Mouse (Mus musculus) forebrain, embryonic 12.5 days (tissue): Measurements from ENCODE around the gene Cd2ap. TPM values are rescaled to one million over a fixed set of nuclear protein-coding genes. Genes with fewer than 3 reads are reported as not detected.

ENCODE experiments used
- ATAC-seq: fragments of 200-750 bp; cut with Nextera tagmentation; 2 replicates; pipeline ENCODE4 v1.8.0; 2017; ENCODE audit warnings: moderate TSS enrichment; ENCODE audit not compliant: low FRiP score
- H3K27ac ChIP-seq: fragments of 300-500 bp; sonication (generic); 2 replicates; pipeline ENCODE4 v1.5.1; 2016; ENCODE audit warnings: mild to moderate bottlenecking
- H3K27me3 ChIP-seq: fragments of 300-500 bp; sonication (generic); 2 replicates; pipeline ENCODE4 v1.6.1; 2016; ENCODE audit warnings: mild to moderate bottlenecking
- H3K36me3 ChIP-seq: fragments of 300-500 bp; sonication (generic); replicated peaks from 2 replicates; pipeline ENCODE4 v1.6.1; 2016; ENCODE audit warnings: mild to moderate bottlenecking
- H3K4me1 ChIP-seq: fragments of 300-500 bp; sonication (generic); 2 replicates; pipeline ENCODE4 v1.6.1; 2016
- H3K4me2 ChIP-seq: fragments of 300-500 bp; sonication (generic); 2 replicates; pipeline ENCODE4 v1.6.1; 2016; ENCODE audit warnings: mild to moderate bottlenecking, moderate library complexity
- H3K4me3 ChIP-seq: fragments of 300-500 bp; sonication (generic); replicated peaks from 2 replicates; pipeline ENCODE4 v1.5.1; 2016; ENCODE audit warnings: mild to moderate bottlenecking
- H3K9ac ChIP-seq: fragments of 300-500 bp; sonication (generic); 2 replicates; pipeline ENCODE4 v1.6.1; 2016; ENCODE audit warnings: mild to moderate bottlenecking
- H3K9me3 ChIP-seq: fragments of 300-500 bp; sonication (generic); 2 replicates; pipeline ENCODE4 v1.6.1; 2016
- WGBS: fragments of 180-500 bp; shearing (Covaris S2); methylation state at CpG from one replicate; pipeline ENCODE4 v1.1.7; 2016; 5-methylcytosine and 5-hydroxymethylcytosine counted together
- polyA plus RNA-seq: library from polyadenylated mRNA; unstranded; fragments of >200 nt; fragmentation: Nextera tagmentation; extraction: Ambion mirVana; gene quantifications from 2 replicates; pipeline ENCODE4 v1.2.1, GENCODE M21; 2016

Cd2ap gene
- polyA plus RNA-seq, 1 experiment from 2014 or later = 14.2 TPM

DNA sequence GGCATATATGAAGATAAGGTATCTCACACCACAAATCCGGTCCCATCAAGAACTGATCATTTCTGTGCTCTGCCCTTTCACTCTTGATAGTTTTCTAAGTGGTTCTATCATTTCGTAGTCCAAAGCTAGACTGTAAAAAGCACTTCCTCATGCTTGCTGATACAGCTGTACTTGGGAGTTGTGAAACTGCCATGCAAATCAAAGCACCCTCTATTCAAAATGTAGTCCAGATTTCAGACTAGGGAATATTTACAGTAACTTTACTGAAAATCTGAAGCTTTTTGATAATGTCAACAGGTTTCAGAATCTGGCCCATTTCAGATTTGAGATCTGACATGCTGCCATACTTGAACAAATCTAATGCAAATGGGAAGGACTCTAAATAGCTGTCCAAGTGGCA is 39.3 kb downstream of the Cd2ap start:
- WGBS = 88% methylated on average over 2 of the region's 2 CpGs
- Histone ChIP-seq H3K27me3 (no peaks in the 10 kb centered on the region), H3K9ac (no peak overlapping the region), H3K4me2 (no peak overlapping the region), H3K4me3 (no peak overlapping the region), H3K4me1 (no peaks in the 10 kb centered on the region), H3K36me3 (no peaks in the 10 kb centered on the region), H3K27ac (no peak overlapping the region), H3K9me3 (no peaks in the 10 kb centered on the region)
- ATAC-seq = no peak

DNA sequence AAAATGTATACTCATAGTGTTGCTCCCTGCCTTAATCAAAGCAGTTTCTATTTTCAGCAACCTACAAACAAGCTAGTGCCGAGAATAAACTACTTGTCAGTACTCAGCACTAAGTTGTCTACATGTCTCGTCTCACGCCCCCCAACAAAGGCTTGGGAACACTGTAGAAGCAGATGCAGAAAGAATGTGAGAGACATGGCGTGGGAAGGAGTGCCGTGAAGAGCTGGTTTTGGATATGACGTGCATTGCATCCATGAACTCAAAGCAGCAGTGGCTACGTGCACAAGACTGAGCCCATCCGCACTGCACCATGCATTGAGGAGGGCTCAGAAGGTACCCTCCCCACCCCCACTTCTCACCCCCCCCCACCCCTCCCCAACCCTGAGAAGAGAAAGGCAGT is 53.7 kb downstream of the Cd2ap start:
- Histone ChIP-seq H3K27me3 (no peaks in the 10 kb centered on the region), H3K36me3 (peaks cover 17% of the 10 kb centered on the region; the same call in 1 of the 2 replicates), H3K4me2 (no peak overlapping the region), H3K9me3 (no peaks in the 10 kb centered on the region), H3K9ac (no peak overlapping the region), H3K4me1 (no peaks in the 10 kb centered on the region), H3K27ac (no peak overlapping the region), H3K4me3 (no peak overlapping the region)
- 93% methylated on average over 8 of the region's 8 CpGs for WGBS
- ATAC-seq = no peak

DNA sequence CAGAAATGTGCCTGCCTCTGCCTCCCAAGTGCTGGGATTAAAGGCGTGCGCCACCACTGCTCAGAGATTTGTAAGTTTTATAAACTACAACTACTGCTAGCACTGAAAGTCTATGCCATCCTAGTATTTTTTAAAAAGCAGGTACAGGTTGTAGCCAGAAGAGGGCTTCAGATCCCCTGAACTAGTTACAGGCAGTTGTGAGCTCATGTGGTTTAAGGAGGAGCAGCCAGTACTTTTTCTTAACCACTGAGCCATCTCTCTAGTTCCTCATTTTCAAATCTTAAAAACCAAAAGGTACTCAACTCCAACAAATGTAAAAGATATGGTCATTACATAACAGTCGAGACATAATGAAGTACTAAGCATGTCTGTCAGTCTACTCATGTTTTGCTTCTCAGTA is 61.1 kb downstream of the Cd2ap start:
- H3K27ac ChIP-seq = no peak overlapping the region
- no peaks in the 10 kb centered on the region for H3K4me1 ChIP-seq
- peaks cover 10% of the 10 kb centered on the region; the same call in 1 of the 2 replicates for H3K36me3 ChIP-seq
- H3K4me3 ChIP-seq = no peak overlapping the region
- H3K9ac ChIP-seq = no peak overlapping the region
- no peak overlapping the region for H3K4me2 ChIP-seq
- no peak for ATAC-seq
- no peaks in the 10 kb centered on the region for H3K9me3 ChIP-seq
- WGBS = 92% methylated on average over 3 of the region's 3 CpGs
- no peaks in the 10 kb centered on the region for H3K27me3 ChIP-seq

DNA sequence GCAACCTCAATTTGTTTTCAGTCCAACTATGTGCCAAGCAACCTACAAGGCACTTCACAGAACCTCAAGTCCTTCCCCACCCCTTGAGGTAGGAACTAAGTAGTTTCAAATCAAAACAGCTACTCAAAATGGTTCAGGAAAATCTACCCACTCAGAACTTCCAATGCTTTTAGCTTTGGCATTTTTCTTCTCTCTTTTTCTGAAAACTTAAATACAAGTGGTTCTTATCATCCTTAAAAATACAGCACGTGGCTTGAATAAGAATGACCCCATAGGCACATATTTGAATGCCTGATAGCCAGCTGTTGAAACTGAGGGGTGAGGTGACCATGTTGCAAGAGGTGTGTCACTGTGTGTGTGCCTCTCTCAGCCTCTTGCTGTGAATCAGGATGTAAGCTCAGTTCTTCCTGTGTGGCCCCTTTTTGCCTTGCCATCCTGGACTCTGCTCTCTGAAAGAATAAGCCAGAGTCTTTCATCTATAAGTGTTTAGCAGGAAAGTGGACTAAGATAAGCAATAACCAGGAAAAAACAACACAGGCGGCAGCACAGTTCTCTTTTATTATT is 84.0 kb downstream of the Cd2ap start:
- H3K9me3 ChIP-seq = no peaks in the 10 kb centered on the region
- ATAC-seq = no peak
- H3K36me3 ChIP-seq = 0 out of 2 replicates have a peak, but pooled peaks cover under 1% of the 10 kb centered on the region
- no peaks in the 10 kb centered on the region for H3K4me1 ChIP-seq
- no peak overlapping the region for H3K4me3 ChIP-seq
- 87% methylated on average over 2 of the region's 2 CpGs for WGBS
- no peaks in the 10 kb centered on the region for H3K27me3 ChIP-seq
- no peak overlapping the region for H3K9ac ChIP-seq
- H3K27ac ChIP-seq = no peak overlapping the region
- no peak overlapping the region for H3K4me2 ChIP-seq

DNA sequence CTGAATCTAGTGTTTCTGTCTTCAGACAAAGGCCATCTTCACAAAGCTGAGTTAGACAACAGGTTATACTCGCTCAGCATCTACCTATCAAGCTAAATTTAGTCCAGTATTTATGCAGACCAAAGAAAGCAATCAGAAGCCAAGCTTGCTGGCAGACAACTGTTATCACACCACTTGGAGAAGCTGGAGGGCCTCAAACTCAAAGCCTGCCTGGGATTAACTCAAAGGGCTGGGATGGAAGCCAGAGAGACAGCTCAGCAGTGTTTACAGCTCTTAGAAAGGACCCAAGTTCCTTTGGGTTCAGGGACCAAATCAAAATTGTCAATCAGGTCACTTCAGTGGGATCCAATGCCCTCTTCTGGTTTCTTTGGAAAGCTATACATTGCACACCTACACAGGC is 85.7 kb downstream of the Cd2ap start:
- WGBS = 95% methylated on average over 1 of the region's 1 CpGs
- H3K9ac ChIP-seq = no peak overlapping the region

DNA sequence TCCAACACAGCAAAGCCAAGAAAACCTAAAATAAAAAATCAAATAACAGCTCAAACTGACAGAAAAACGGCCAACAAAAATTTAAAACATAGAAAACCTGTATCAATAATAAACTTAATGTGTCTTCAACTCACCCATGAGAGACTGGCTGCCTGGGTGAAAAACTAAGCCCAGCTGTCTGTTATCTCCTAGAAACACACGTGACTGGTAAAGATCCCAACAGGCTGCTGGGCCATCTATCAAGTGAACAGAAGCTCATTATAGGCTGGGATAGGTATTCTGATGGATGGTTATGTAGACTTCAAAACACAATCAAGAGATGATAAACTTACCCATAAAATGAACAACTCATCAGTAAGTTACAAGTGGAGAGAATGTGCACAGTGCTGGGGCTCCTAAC is 86.7 kb downstream of the Cd2ap start:
- Histone ChIP-seq H3K27ac (no peak overlapping the region), H3K9me3 (no peaks in the 10 kb centered on the region), H3K9ac (no peak overlapping the region), H3K36me3 (no peaks in the 10 kb centered on the region), H3K27me3 (no peaks in the 10 kb centered on the region), H3K4me2 (no peak overlapping the region), H3K4me3 (no peak overlapping the region), H3K4me1 (no peaks in the 10 kb centered on the region)
- WGBS = 84% methylated on average over 2 of the region's 2 CpGs
- no peak for ATAC-seq

More for the DNA sequence above, 85.7 kb downstream of the Cd2ap start:
- Histone ChIP-seq H3K4me2 (no peak overlapping the region), H3K36me3 (no peaks in the 10 kb centered on the region), H3K9me3 (no peaks in the 10 kb centered on the region), H3K27ac (no peak overlapping the region), H3K27me3 (no peaks in the 10 kb centered on the region), H3K4me1 (no peaks in the 10 kb centered on the region), H3K4me3 (no peak overlapping the region)
- no peak for ATAC-seq

DNA sequence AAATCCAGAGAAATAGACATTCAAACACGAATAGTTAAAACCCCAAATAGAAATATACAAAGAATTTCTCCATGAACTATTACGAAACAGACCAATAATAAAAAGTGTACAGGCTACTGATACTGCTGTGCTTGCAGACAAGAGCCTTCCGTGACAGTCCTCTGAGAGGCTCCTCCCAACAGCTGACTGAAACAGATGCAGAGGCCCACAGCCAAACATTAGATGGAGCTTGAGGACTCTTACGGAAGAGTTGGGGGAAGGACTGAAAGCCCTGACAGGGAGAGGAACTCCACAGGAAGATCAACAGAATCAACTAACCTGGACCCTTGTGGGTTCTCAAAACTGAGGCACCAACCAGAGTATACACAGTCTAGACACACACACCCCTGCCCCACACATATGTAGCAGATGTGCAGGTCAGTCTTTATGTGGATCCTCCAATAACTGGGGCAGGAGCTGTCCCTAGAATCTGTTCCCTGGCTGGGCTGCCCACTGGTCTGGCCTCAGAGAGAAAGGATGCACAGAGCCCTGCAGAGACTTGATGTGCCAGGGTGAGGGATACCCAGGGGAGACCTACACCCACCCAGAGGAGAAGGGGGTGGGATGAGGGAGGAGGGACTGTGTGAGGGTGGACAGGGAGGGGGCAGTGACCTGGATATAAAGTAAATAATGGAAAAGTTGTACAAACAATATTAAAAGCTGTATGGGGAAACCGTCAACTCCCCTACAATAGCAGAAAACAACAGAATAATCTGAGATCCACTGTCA is 87.6 kb downstream of the Cd2ap start:
- Histone ChIP-seq H3K4me3 (no peak overlapping the region), H3K9me3 (no peaks in the 10 kb centered on the region), H3K4me1 (no peaks in the 10 kb centered on the region), H3K4me2 (no peak overlapping the region), H3K27me3 (no peaks in the 10 kb centered on the region), H3K27ac (no peak overlapping the region), H3K36me3 (no peaks in the 10 kb centered on the region), H3K9ac (no peak overlapping the region)
- no peak; the same call in 1 of the 2 replicates for ATAC-seq
- WGBS = 89% methylated on average over 5 of the region's 5 CpGs

DNA sequence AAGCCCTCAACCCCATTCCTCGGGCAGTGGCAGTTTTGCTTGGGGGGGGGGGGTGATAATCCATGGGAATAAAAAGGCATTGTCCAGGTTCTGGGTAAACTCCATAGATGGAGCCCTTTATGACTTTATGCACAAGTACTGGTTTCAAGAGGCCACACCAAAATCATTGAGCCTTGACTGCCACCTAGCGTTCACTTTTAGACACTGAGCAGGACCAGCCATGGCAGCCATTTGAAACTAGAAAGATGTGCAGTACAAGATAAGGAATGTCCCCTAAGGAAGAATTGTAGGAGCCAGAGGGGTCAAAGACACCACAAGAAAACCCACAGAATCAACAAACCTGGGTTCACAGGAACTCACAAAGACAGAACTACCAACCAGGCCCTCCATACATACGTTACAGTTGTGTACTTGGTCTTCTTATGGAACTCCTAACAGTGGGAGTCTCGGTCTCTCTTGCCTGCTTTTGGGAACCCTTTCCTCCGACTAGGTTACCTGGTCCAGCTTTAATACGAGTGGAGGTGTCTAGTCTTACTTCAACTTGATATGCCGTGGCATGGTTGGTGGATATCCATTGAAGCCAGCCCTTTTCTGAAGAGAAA is 94.2 kb downstream of the Cd2ap start:
- no peak overlapping the region for H3K4me2 ChIP-seq
- H3K36me3 ChIP-seq = no peaks in the 10 kb centered on the region
- 58% methylated on average over 7 of the region's 7 CpGs for WGBS
- no peaks in the 10 kb centered on the region for H3K4me1 ChIP-seq
- H3K27ac ChIP-seq = no peak overlapping the region
- H3K9ac ChIP-seq = no peak overlapping the region
- no peaks in the 10 kb centered on the region for H3K27me3 ChIP-seq
- ATAC-seq = peak; percentile 83
- no peak overlapping the region for H3K4me3 ChIP-seq
- no peaks in the 10 kb centered on the region for H3K9me3 ChIP-seq

DNA sequence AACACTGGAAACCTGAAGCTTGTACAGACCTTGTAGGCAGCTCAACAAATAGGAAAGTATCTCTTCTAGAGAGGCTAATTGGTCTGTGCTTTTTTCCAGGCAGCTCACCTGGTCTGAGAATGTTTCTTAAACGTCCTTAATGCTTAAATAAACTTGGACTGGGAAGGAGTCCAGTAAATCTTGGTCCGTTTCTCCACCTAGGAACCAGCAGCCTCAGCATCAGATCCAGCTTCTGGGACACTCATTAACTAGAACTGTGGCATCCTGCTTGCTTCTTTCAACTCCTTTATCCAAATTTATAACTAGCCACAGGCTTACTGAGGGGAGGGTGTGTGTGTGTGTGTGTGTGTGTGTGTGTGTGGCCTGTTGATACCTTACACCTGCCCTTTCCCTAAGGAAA is 122.7 kb downstream of the Cd2ap start:
- WGBS = 59% methylated on average over 2 of the region's 2 CpGs
- no peaks in the 10 kb centered on the region for H3K9me3 ChIP-seq
- H3K27me3 ChIP-seq = no peaks in the 10 kb centered on the region
- H3K36me3 ChIP-seq = no peaks in the 10 kb centered on the region
- no peak overlapping the region for H3K4me3 ChIP-seq
- no peak overlapping the region for H3K27ac ChIP-seq
- ATAC-seq = no peak
- no peaks in the 10 kb centered on the region for H3K4me1 ChIP-seq
- H3K4me2 ChIP-seq = no peak overlapping the region
- no peak overlapping the region for H3K9ac ChIP-seq

DNA sequence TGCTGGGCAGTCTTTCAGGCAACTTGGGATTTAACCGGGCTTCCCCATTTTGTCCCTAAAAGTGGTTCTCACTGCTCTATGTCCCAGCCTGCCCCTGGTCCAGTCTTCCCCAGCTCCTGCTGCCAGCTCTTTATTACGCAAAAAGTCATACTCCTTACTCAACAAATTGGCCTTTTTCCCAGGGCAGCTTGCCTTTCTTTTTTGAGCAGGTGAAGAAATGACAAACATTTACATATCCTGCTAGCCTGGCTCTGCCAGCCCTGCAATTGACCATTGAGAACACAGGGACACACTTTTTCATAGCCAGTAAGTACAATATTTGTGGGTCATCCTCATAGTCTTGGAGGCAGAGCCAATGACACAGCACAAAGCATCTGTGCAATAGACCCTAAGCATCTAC is 124.3 kb downstream of the Cd2ap start:
- no peak overlapping the region for H3K27ac ChIP-seq
- H3K9me3 ChIP-seq = no peaks in the 10 kb centered on the region
- no peak overlapping the region for H3K4me2 ChIP-seq
- no peaks in the 10 kb centered on the region for H3K36me3 ChIP-seq
- H3K4me1 ChIP-seq = no peaks in the 10 kb centered on the region
- no peaks in the 10 kb centered on the region for H3K27me3 ChIP-seq
- no peak overlapping the region for H3K4me3 ChIP-seq
- ATAC-seq = no peak
- H3K9ac ChIP-seq = no peak overlapping the region
- WGBS = 85% methylated on average over 2 of the region's 2 CpGs

DNA sequence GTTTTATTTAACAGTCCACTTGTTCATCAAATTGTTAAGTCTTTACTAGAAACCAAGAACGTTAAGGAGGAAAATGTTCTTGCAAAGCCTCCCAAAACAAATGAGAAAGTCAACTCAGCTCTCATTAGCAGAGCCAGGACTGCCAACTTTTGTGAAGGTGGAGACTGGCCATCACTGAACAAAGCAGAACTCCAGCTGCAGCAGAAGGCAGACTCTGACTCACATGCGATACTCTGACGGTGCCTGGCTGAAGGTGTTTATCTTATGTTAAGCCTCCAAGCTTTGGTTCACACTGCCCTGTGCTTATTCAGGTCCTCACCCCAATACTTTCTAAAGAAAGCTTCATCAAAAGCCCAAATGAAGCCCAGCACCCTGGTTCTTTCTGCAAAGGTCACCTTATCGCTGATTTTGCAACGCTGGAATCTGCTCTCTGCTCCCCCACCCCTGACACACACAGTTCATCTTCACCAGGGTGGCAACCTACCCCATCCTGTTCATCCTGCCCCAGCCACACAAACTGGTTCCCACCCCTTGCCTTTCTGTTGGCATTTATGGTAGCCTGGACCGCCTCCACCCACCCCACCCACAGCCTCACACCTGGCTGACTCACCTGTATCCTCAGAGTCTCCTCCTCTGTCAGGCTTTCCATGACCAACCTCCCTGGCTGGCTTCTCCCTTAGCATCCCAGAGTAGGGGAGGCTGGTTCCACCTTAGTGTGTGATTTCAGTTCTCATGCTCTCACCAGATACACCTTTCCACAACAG is 130.6 kb downstream of the Cd2ap start:
- no peaks in the 10 kb centered on the region for H3K27me3 ChIP-seq
- H3K27ac ChIP-seq = no peak overlapping the region
- H3K4me3 ChIP-seq = no peak overlapping the region
- H3K4me2 ChIP-seq = no peak overlapping the region
- ATAC-seq = no peak
- H3K9ac ChIP-seq = no peak overlapping the region
- no peaks in the 10 kb centered on the region for H3K36me3 ChIP-seq
- no peaks in the 10 kb centered on the region for H3K4me1 ChIP-seq
- no peaks in the 10 kb centered on the region for H3K9me3 ChIP-seq
- WGBS = 87% methylated on average over 6 of the region's 6 CpGs
